Mouse (Mus musculus) MEL-GATA-1-ER (cell line): ENCODE results near the gene Slc8a3.

Experiments
- DNase-seq: peaks from one replicate; pipeline ENCODE4 v3.0.0-alpha.2; 2012; ENCODE audit warnings: low read depth; ENCODE audit errors: extremely low read depth

The Slc8a3 gene

DNA sequence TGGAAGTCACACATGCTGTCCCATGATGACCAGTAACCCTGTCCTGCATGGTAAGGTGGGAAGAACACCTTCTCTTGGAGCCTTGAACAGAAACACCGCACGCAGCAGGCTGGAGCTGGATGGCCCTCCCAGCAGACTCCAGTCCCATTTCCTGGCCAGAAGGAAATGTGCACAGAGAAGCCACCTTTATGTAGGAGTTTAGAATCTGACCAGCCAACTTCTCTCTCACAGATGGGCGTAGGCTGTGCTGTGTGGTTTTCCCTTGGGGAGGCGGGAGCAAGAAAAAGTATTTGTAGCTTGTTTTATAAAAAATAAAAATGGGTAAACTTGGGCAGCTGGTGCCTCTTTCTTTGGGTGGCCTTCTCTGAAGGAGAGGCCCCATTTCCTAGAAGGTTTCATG is 146.9 kb downstream of the Slc8a3 start:
- DNase-seq, result no peak

DNA sequence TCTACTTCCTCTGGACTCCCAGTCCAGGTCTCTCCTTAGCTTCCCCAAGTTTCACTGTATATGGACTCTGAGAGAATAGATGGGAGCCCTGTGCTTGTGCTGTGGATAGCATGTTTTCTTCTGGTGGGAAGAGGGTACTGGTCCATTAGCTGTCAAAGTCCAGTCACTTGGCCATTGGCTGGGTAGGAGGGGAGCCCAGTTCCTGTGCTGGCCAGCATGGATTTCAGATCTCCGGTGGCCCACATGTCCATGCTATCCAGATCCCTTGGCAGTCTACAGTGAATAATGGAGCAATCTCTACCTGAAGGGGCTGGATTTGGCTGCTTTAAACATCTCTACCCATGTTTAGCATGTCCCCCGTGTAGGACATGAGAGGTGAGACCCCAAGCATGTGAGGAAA is 148.0 kb downstream of the Slc8a3 start:
- no peak for DNase-seq

DNA sequence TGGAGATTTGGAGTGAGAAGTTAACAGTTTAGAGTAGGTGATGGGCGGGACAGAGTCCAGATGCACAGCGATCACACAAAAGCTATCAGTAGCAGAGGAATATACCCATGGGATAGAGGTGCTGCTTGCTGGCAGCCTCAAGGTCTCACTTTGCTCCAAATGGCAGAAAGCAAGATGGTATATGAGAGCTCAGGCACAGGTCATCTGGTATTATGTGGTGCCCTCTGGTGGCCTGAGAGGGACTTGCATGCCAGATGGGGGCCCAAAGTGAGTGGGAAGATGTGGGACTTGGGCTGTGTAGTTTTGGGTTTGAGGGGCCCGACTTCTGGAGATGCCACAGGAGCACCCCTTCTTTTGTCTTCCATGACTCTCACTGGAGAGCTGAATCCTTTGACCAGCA is 150.9 kb downstream of the Slc8a3 start:
- no peak for DNase-seq

DNA sequence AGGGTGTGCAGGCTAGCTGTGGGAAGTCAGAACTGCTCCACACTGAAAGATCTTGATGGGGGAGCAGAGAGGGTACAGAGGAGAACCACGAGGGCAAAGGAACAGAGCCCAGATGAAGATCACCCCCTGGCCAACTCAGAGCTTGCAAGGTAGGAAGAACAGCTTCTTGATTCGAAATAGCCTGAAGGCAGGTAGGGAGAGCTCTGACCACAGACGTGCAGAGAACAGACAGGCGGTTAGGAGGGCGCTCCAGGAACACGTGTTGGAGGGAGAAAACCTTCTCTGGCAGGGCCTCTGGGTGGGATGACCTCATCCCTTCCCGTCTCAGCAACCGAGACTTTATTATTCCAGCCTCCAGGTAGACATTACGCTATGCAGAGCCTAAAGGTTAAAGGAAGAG is 157.7 kb downstream of the Slc8a3 start:
- DNase-seq, result no peak

DNA sequence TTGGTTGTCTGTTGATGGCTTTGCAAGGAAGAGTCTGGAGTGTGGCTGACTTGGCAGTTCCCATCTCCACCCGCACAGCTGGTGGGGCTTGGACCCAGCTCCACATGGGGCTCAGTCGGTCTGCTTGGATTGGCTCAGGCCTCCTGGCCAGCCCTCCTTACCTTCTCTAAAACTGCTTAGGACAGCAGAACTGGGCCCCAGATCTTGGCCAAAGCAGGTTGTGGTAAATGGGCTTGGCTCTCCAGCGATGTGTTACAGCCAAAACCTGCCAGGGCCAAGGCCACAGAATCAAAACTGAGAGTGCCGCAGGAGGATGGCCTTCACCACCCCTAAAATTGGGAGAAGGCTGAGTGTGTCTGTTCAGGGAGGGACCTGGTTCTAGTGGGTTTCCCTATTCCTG is 159.1 kb downstream of the Slc8a3 start:
- no peak for DNase-seq

DNA sequence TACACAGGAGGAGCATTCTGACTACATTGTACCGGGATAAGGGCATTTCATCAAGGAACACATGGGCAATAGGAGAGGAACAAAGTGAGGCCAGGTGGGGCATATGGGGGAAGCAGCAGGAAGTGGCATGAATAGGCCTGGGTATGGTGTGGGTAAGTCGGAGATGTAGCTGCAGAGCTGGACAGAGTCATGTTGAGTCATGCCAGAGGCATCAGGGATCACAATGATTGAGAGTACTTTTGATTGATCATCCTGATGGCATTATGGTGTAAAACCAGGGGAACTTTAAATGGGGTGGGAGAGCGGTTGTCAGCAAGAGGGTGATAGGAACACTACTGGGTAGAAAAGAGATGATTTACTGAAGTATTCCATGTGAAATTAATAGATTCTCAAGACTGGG is 160.0 kb downstream of the Slc8a3 start:
- no peak for DNase-seq

DNA sequence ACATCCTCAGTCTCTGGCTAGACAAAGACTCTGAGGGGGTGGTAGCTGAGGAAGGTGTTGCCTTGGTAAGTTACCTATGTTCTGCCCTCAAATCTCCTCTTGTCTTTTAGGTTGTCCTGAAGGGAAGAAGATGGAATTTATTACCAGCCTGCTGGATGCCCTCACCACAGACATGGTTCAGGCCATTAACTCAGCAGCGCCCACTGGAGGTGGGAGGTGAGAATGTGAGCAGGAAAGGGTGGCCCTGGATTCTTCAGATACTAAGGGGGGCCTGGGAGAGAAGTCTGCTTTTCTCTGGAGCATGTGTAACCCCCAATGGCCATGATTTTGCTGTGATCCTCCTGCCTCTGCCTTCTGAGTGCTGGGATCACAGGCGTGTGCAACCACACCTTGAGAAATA is 162.9 kb downstream of the Slc8a3 start:
- no peak for DNase-seq

DNA sequence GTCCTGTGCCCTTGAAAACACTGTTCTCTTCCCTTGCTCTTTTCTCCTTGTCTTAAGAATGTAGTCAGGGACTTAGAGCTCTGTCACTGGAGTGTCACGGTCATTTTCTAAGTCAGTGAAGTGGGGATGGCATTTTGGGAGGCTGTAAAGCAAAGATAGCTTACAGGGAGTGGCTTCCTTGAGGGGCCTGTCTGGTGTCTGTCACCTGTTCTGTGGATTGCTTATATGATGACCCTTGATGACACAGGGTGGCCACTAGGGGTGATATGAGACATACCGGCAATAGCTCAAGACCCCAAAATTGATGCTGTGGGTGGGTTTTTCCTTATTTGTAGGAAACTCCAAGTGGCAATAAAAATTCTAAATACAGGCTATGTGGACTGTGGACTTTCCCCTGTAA is 164.5 kb downstream of the Slc8a3 start:
- no peak for DNase-seq

DNA sequence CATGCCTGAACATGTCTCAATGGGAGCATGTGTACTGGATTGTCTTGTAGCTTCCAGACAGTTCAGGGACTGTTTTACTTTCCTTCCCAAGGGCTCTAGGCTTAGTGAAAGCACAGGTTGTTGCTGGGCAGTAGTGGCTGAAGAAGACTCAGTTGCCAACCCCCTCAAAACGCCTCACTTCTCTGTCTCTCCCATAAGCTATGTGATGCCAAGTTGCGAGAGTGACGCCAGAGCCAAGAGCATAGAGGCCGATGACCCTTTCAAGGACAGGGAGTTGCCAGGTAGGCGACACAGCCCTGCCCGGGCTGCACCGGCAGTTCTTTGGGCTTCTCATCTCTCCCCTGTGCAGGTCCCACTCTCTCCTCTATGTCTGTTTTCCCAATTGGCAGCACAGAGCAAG is 164.9 kb downstream of the Slc8a3 start:
- DNase-seq, result no peak

DNA sequence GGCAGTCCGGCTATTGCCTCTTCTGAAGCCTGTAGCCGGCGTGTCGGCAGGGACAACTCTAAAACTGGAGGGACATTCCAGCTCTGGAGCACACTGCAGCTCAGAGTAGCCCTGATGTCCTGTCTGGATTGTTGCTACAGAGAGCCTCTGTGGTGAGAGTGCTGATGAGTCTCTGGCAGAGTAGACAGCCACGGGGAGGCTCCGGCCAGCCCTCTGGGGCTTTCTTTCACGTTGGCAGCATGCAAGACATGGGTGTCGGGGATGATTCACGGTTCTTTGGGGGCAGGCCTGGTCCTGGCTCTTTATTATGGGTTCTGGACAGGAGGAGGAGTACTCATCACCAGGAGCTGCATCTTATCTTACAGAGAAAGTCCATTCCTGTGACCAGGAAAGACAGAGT is 165.8 kb downstream of the Slc8a3 start:
- no peak for DNase-seq

DNA sequence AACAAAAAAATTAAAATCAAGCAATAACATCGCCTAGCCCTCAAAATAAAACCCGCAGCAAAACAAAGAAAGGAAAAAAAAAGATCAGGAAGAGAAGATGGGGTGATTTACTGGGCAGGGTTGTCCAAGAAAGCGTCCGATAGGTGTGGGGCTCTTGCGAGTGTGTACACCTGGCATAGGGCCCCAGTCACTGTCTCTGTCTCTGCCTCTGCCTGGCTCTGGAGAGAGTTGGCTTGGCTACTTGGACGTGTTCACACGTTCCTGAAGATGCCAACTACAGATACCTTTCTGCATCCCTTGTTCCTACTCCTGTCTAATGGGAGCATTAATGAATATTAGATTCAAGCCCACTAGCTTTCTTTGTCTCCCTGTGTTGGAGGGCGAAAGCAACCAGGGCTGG is 166.4 kb downstream of the Slc8a3 start:
- DNase-seq, result no peak

DNA sequence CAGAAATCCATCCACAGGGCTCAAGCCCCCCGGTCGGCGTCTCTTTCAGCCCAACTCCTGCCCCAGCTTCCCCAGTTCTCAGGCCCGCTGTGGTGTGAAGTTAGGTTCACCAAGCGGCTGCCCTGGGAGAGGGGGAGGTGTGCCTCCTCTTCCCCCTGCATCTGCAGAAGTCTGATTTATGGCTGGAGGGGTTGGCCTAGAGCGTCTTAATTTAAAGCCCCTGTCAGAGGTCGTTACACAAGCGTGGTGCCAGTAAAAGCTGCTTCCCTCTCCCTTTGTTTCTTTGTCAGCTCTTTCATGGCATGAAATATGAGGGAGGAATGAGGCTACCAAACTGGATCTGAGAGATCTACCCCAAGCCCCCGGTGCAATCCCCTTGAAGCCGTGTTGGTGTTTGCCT is 166.9 kb downstream of the Slc8a3 start:
- no peak for DNase-seq

DNA sequence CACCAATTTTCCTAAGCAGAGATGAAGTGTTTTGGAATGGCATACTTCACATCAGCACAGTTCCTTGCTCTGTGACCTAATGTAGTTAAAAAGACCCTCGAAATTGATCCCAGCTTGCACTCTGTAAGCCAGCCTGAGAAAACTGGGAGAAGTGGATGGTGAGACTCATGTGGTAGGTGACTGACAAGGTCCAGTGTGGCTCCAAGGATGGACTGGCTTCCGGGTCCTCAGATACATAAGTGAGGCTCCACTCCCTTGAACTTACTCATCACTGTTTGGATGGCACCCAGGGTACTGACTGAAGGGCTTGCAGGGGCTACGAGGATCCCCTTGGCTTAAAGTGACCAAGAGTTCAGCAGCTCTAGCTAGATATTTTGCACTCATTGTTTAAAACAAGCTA is 169.4 kb downstream of the Slc8a3 start:
- no peak for DNase-seq

DNA sequence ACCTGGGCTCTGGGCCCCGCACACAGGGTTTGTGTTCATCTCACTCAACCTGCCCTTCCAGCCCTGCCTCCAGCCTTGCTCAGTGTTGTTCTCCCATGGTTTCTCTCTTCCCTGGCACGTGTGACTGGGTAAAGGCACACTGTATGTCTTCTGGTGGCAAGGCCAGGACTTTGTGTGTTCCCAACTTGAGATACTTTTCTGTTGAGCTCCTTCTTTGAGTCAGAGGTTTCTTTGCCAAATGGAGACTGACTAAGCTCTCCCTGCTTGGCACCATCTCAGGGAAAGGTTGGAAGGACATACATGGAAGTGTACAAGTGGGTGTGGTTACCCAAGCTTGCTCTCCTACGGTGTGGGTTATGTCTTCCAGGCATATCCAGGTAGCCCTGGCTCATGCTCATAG is 169.8 kb downstream of the Slc8a3 start:
- no peak for DNase-seq

DNA sequence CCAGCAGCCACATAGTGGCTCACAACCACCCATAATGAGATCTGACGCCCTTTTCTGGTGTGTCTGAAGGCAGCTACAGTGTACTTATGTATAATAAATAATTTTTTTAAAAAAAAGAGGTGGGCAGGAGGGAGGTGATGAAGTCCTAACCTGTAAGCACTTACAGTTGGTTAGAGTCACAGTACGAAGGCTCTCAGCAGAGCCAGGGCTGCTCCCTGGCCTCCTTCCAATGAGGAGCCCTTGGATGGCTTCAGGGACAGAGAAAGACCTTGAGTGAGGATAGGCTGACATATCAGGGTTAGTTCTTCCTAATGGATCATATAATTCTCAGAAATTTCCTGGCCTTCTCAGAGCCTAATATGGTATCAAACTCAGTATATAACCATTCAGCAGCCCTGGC is 171.7 kb downstream of the Slc8a3 start:
- DNase-seq, result no peak

DNA sequence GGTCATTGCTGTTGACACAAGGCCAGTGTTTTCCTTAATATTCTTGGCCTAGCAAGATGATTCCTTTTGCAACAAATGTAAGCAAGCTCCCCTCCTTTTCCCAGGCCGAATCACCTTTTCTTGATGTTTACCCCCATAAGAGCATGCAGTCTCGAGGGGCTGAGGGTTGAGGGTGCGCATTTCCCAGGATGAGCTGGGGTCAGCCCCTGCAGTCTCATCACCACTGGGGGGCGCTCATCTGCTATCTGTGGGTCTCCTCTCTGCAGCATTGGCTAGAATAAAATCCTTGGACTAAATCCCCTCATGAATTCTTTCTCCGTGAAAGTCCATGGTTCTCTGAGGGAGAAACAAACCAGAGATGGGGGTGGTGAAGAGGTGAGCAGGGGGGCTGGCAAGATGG is 172.1 kb downstream of the Slc8a3 start:
- DNase-seq, result no peak

DNA sequence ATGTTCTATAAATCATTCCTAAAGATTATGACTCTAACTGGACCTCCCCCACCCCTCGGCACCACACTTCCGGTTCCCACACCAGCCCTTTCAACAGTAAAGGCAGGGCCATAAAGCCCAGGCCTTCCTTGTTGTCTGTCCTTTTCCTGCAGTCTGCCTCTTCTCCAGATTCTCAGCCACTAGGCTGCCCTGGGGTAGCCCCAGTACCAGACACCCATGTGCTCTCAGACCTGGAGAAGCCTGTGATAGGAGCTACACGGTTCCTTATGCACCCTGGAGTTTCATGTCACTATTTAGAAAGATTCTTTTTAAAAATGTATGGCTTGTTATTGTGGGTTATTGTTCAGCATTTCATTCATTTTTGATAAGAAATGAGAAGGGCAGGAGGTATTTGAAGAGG is 172.6 kb downstream of the Slc8a3 start:
- no peak for DNase-seq

DNA sequence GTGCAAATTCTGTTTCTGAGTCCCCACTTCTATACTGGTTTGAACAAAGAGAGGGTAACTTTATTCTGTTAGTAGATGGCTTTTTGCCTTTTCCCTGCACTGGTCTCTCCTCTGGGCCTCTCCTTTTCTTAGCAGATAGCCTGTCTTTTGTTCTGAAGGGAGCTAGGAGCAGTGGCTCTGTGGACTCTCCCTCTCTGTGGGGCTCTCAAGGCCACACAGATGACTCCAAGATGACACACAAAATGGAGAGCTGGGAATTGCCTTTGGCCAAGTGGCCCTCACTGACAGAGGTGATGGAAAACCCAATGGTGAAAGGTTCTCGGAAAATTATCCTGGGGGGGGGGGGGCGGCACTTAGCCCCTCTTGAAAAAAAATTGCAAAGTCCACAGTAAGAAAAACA is 173.0 kb downstream of the Slc8a3 start:
- DNase-seq, result no peak

DNA sequence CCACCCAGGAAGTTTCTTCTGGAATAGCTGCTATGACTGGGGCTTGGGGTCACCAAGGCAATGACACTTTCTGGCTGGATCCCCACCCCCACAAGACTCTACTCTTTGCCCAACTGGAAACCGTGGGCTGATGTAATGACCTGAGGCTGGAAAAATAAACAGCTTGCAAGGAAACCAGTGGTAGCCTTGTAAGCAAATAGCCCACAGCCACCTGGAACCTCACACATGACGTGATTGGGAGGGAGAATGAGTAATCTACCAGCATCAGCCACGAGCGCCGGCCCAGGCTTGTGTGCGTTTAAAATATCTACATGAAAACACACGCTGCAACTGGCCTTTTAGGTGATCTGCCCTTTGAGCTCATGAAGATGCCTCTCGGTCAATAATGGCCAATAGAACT is 176.1 kb downstream of the Slc8a3 start:
- no peak for DNase-seq

DNA sequence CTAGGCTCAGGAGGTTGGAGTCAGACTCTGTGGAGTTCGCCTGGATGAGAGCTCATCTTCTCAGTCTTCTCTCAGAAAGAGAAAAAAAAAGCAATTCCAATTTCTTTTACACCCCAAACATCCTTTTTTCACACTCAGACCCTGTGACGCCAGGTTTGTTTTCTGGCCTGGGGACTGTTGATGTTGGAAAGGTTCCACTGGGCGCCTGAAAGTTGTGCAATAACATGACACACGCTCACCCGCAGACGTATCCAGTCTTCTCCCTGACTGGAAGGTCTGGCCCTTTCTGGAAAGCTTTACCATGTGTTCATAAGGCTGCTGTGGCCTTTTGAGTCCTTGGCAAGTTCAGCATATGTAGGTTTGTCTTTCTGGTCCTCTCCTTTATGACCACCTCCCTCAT is 177.3 kb downstream of the Slc8a3 start:
- DNase-seq, result no peak

DNA sequence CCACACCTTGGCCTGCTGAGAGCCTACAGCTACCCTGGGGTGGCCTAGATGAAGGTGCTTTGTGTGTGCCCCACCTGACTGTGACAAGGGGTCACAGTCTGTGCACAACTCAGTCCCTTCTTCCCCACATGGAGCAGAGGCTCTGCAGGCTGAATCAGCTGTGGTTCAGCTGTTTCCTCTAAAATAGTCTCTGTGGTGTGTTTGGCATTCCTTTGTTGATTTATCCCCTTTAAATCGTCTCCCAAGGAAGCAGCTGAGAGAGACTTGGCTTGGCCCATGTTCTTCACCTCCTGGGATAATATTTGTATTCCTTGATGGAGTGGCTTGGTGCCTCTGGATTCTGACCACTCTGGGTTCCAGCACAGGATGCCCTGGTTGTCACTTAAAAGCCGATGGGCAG is 180.9 kb downstream of the Slc8a3 start:
- no peak for DNase-seq

DNA sequence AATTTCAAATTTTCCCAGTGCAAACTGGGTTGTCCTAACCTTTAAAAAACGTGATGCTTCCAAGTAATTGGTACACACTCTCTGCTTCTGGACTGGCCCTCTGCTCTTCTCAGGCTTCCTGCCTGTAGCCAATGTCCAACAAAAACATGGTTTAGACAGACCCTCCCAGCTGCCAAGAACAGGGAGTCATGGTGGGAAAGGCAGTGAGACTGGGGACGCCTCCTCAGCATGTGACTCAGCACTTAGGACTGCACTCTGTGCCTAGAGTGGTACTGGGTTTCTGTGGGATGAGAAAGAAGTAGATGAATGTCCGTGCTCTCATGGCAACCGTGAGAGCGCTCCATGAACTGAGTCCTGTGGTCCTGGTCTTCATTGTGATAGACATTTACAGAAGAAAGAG is 182.1 kb downstream of the Slc8a3 start:
- no peak for DNase-seq

DNA sequence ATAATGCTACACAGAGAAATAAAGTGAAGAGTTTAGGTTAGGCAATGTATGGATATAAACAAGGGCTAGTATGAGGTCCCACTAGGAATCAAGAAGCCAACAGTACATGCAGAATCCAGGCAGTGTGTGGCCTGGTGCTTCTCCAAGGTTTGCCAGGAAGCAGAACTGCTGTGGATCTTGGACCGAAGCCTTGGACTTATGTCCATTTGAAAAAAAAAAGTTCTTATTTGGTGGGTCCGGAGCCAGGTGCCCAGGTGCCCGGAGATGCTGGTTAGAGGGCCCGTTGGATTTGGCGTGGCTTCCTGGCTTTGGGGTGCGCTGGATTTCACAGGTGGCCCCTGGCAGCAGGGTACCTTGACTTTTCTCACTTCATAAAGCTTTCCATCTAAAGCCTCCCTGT is 185.0 kb downstream of the Slc8a3 start:
- no peak for DNase-seq
